Mouse (Mus musculus) neural tube, embryonic 14.5 days (tissue): ENCODE measurements around the gene Psmg3. TPM values are rescaled to one million over a fixed set of nuclear protein-coding genes. Genes with fewer than 3 reads are reported as not detected.

Source experiments
- ATAC-seq: fragments of 200-750 bp; cut with Nextera tagmentation; 2 replicates; pipeline ENCODE4 v1.8.0; 2017; ENCODE audit warnings: low read depth, mild to moderate bottlenecking, moderate TSS enrichment, moderate library complexity
- H3K27ac ChIP-seq: fragments of 300-500 bp; sonication (generic); 2 replicates; pipeline ENCODE4 v1.5.1; 2014; ENCODE audit warnings: low read depth, mild to moderate bottlenecking, control low read depth, low read length, moderate library complexity, mixed read lengths
- H3K27me3 ChIP-seq: fragments of 300-500 bp; sonication (generic); 2 replicates; pipeline ENCODE4 v1.6.1; 2014; ENCODE audit warnings: low read length; ENCODE audit not compliant: control insufficient read depth, insufficient read depth
- H3K36me3 ChIP-seq: fragments of 300-500 bp; sonication (generic); 2 replicates; pipeline ENCODE4 v1.6.1; 2014; ENCODE audit warnings: low read length, mixed read lengths; ENCODE audit not compliant: control insufficient read depth, insufficient read depth
- H3K4me1 ChIP-seq: fragments of 300-500 bp; sonication (generic); 2 replicates; pipeline ENCODE4 v1.6.1; 2014; ENCODE audit warnings: low read length; ENCODE audit not compliant: control insufficient read depth, insufficient read depth
- H3K4me2 ChIP-seq: fragments of 300-500 bp; sonication (generic); 2 replicates; pipeline ENCODE4 v1.6.1; 2014; ENCODE audit warnings: mild to moderate bottlenecking, low read depth, low read length, control low read depth
- H3K4me3 ChIP-seq: fragments of 300-500 bp; sonication (generic); 2 replicates; pipeline ENCODE4 v1.5.1; 2014; ENCODE audit warnings: low read depth, low read length, control low read depth, mixed read lengths
- H3K9ac ChIP-seq: fragments of 300-500 bp; sonication (generic); replicated peaks from 2 replicates; pipeline ENCODE4 v1.6.1; 2014; ENCODE audit warnings: low read depth, mild to moderate bottlenecking, control low read depth, low read length, mixed read lengths
- H3K9me3 ChIP-seq: fragments of 300-500 bp; sonication (generic); 2 replicates; pipeline ENCODE4 v1.6.1; 2016; ENCODE audit warnings: low read length; ENCODE audit not compliant: control insufficient read depth
- WGBS: fragments of 180-500 bp; shearing (Covaris S2); extraction: QIAGEN DNeasy Blood & Tissue Kit; methylation state at CpG from one replicate; pipeline ENCODE4 v1.1.7; 2014; 5-methylcytosine and 5-hydroxymethylcytosine counted together
- polyA plus RNA-seq: library from polyadenylated mRNA; unstranded; fragments of >200 nt; fragmentation: Nextera tagmentation; extraction: Ambion mirVana; gene quantifications from 2 replicates; pipeline ENCODE4 v1.2.1, GENCODE M21; 2014

Gene Psmg3
- polyA plus RNA-seq, 1 experiment from 2014 or later = 71.1 TPM

GRCm38 (mm10) chr5:139818801-139819200 is 7.9 kb downstream of the Psmg3 start:
- Histone ChIP-seq H3K9ac (no peak overlapping the region), H3K4me2 (no peak overlapping the region), H3K27me3 (no peaks in the 10 kb centered on the region; the same call in 1 of the 2 replicates), H3K4me1 (no peaks in the 10 kb centered on the region), H3K9me3 (no peaks in the 10 kb centered on the region), H3K36me3 (peaks cover 15% of the 10 kb centered on the region), H3K4me3 (no peak overlapping the region), H3K27ac (no peak overlapping the region)
- WGBS = 56% methylated on average over 4 of the region's 4 CpGs
- ATAC-seq = no peak

GRCm38 (mm10) chr5:139818056-139818455 is 8.6 kb downstream of the Psmg3 start:
- Histone ChIP-seq H3K4me2 (no peak overlapping the region), H3K4me1 (no peaks in the 10 kb centered on the region), H3K36me3 (peaks cover 11% of the 10 kb centered on the region), H3K4me3 (no peak overlapping the region), H3K27ac (no peak overlapping the region), H3K9ac (no peak overlapping the region), H3K27me3 (no peaks in the 10 kb centered on the region; the same call in 1 of the 2 replicates), H3K9me3 (no peaks in the 10 kb centered on the region)
- ATAC-seq = no peak
- WGBS = 92% methylated on average over 3 of the region's 3 CpGs

- no peaks in the 10 kb centered on the region for H3K4me1 ChIP-seq
- no peak overlapping the region for H3K9ac ChIP-seq
- H3K9me3 ChIP-seq = no peaks in the 10 kb centered on the region
- ATAC-seq = no peak
- WGBS = 10% methylated on average over 1 of the region's 1 CpGs
- no peak overlapping the region for H3K27ac ChIP-seq
- no peak overlapping the region for H3K4me2 ChIP-seq
- no peak overlapping the region for H3K4me3 ChIP-seq
- no peaks in the 10 kb centered on the region; the same call in 1 of the 2 replicates for H3K27me3 ChIP-seq
- H3K36me3 ChIP-seq = peaks cover 5% of the 10 kb centered on the region; the same call in 1 of the 2 replicates
These were observed 9.4 kb downstream of the Psmg3 start for GRCm38 (mm10) chr5:139817292-139817691.

- Histone ChIP-seq H3K36me3 (no peaks in the 10 kb centered on the region), H3K4me3 (no peak overlapping the region), H3K9ac (no peak overlapping the region), H3K27ac (no peak overlapping the region), H3K9me3 (no peaks in the 10 kb centered on the region), H3K4me2 (no peak overlapping the region), H3K4me1 (no peaks in the 10 kb centered on the region), H3K27me3 (no peaks in the 10 kb centered on the region; the same call in 1 of the 2 replicates)
- no peak for ATAC-seq
These were observed 10.2 kb downstream of the Psmg3 start for GRCm38 (mm10) chr5:139816445-139816844.

GRCm38 (mm10) chr5:139815964-139816363 is 10.7 kb downstream of the Psmg3 start:
- 78% methylated on average over 6 of the region's 6 CpGs for WGBS
- no peak overlapping the region for H3K27ac ChIP-seq
- no peak overlapping the region for H3K4me2 ChIP-seq
- H3K4me1 ChIP-seq = no peaks in the 10 kb centered on the region
- H3K27me3 ChIP-seq = no peaks in the 10 kb centered on the region; the same call in 1 of the 2 replicates
- H3K9me3 ChIP-seq = no peaks in the 10 kb centered on the region
- ATAC-seq = no peak
- H3K9ac ChIP-seq = no peak overlapping the region
- no peaks in the 10 kb centered on the region for H3K36me3 ChIP-seq
- H3K4me3 ChIP-seq = no peak overlapping the region

- Histone ChIP-seq H3K36me3 (no peaks in the 10 kb centered on the region), H3K4me3 (no peak overlapping the region), H3K27ac (no peak overlapping the region), H3K4me1 (no peaks in the 10 kb centered on the region), H3K4me2 (no peak overlapping the region), H3K27me3 (no peaks in the 10 kb centered on the region; the same call in 1 of the 2 replicates), H3K9me3 (no peaks in the 10 kb centered on the region), H3K9ac (no peak overlapping the region)
- 7% methylated on average over 13 of the region's 13 CpGs for WGBS
- ATAC-seq = no peak
These were observed 12.7 kb downstream of the Psmg3 start for GRCm38 (mm10) chr5:139813963-139814381.

GRCm38 (mm10) chr5:139813126-139813490 is 13.6 kb downstream of the Psmg3 start:
- Histone ChIP-seq H3K27me3 (no peaks in the 10 kb centered on the region; the same call in 1 of the 2 replicates), H3K27ac (no peak overlapping the region), H3K9ac (no peak overlapping the region), H3K9me3 (no peaks in the 10 kb centered on the region), H3K4me3 (no peak overlapping the region), H3K4me2 (no peak overlapping the region), H3K4me1 (no peaks in the 10 kb centered on the region), H3K36me3 (no peaks in the 10 kb centered on the region)
- 58% methylated on average over 10 of the region's 10 CpGs for WGBS
- ATAC-seq = no peak

- no peak overlapping the region for H3K4me2 ChIP-seq
- 73% methylated on average over 20 of the region's 20 CpGs for WGBS
- ATAC-seq = no peak
These were observed 14.1 kb downstream of the Psmg3 start for GRCm38 (mm10) chr5:139812398-139813125.

GRCm38 (mm10) chr5:139811677-139812397 is 14.8 kb downstream of the Psmg3 start:
- no peaks in the 10 kb centered on the region for H3K4me1 ChIP-seq
- H3K4me3 ChIP-seq = no peak overlapping the region
- H3K4me2 ChIP-seq = no peak overlapping the region
- no peak for ATAC-seq
- no peaks in the 10 kb centered on the region for H3K9me3 ChIP-seq
- no peaks in the 10 kb centered on the region; the same call in 1 of the 2 replicates for H3K27me3 ChIP-seq
- H3K9ac ChIP-seq = no peak overlapping the region
- 82% methylated on average over 15 of the region's 15 CpGs for WGBS
- no peaks in the 10 kb centered on the region for H3K36me3 ChIP-seq
- no peak overlapping the region for H3K27ac ChIP-seq

More at GRCm38 (mm10) chr5:139812398-139813125, 14.1 kb downstream of the Psmg3 start:
- no peaks in the 10 kb centered on the region for H3K36me3 ChIP-seq
- H3K27me3 ChIP-seq = no peaks in the 10 kb centered on the region; the same call in 1 of the 2 replicates
- no peaks in the 10 kb centered on the region for H3K4me1 ChIP-seq
- no peak overlapping the region for H3K4me3 ChIP-seq
- no peak overlapping the region for H3K9ac ChIP-seq
- no peak overlapping the region for H3K27ac ChIP-seq
- no peaks in the 10 kb centered on the region for H3K9me3 ChIP-seq
